Mouse (Mus musculus) G1E (cell line): ENCODE results near the gene D130052B06Rik.

Experiments
- CTCF ChIP-seq: IDR thresholded peaks from 2 replicates; pipeline ENCODE4 v1.5.1; 2012; ENCODE audit warnings: low read depth, low read length, inconsistent platforms, mixed read lengths
- GATA1 ChIP-seq: IDR thresholded peaks from 2 replicates; pipeline ENCODE4 v1.6.1; 2012; ENCODE audit warnings: borderline replicate concordance, low read length, inconsistent platforms, mixed read lengths
- GATA2 ChIP-seq: IDR thresholded peaks from 2 replicates; pipeline ENCODE4 v1.6.1; 2012; ENCODE audit warnings: low read depth, low read length, inconsistent platforms, borderline replicate concordance
- POLR2AphosphoS5 ChIP-seq: IDR thresholded peaks from 2 replicates; pipeline ENCODE4 v1.6.1; 2012; ENCODE audit warnings: low read depth, low read length, inconsistent platforms; ENCODE audit not compliant: insufficient replicate concordance
- TAL1 ChIP-seq: conservative IDR thresholded peaks from 2 replicates; pipeline ENCODE4 v1.6.1; 2012; ENCODE audit warnings: low read depth, low read length, inconsistent platforms, mixed read lengths

DNA sequence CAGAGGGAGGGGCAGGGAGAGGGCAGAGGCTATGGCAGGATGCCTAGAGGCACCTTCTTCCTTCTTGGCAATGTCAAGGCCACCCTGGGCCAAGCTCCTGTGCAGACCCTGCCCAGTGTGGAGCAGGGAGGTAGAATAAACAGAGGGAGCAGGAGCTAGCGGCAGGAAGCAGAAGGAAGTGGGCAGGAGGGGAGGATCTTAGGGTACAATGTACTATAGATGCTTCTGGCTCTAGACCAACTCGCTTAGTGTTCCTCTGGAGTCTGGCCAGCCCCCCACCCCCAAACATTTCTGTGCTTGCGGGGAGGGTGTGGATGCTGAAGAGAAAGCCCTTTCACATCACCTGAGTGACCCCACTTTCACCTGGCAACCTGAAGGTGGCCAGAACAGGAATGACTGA, 19.5 kb upstream of the D130052B06Rik start:
- TF ChIP-seq CTCF (no peak), GATA1 (no peak), TAL1 (no peak), POLR2AphosphoS5 (no peak), GATA2 (no peak)
